Mouse (Mus musculus): ENCODE data around the gene Lck. TPM values are rescaled to one million over a fixed set of nuclear protein-coding genes. Genes with fewer than 3 reads are reported as not detected.
A peak's percentile ranks its signal among the peaks of the same experiment; 100 is the strongest.

Lck gene
- total and polyA plus RNA-seq, 3 experiments: 67.2 to 138 (median 70.0) TPM

GRCm38 (mm10) chr4:129541868-129542591, 31.4 kb downstream of the Lck start:
- peak overlapping the region; percentile 98 for H3K4me2 ChIP-seq (ENCODE audit: insufficient read depth, low read depth, poor library complexity, severe bottlenecking)
- peak overlapping the region; percentile 96 to 100 (median 98) for H3K4me3 ChIP-seq (replicated peaks in 1 of 3; ENCODE audit: low read depth in 2 of 3, low read length in 2 of 3, poor library complexity in 1 of 3)
- H3K36me3 ChIP-seq (replicated peaks in 1 of 2; ENCODE audit: control insufficient read depth in 1 of 2, insufficient read depth in 1 of 2, low read length in 1 of 2): peaks cover 10 to 33% of the 10 kb centered on the region in 2 experiments
- 0 out of 2 replicates have a peak, but pooled peaks have one; percentile 25 for TF ChIP-seq TBP (conservative IDR thresholded peaks at IDR 0.05; ENCODE audit: low read depth, low read length)
- no peak for TF ChIP-seq GABPA (IDR thresholded peaks at IDR 0.05; ENCODE audit: insufficient replicate concordance, low read depth, low read length)
- TF ChIP-seq PAX5 (IDR thresholded peaks at IDR 0.05; ENCODE audit: low read length): no peak
- TF ChIP-seq ZC3H11A (IDR thresholded peaks at IDR 0.05; ENCODE audit: low read depth, low read length): no peak
- TF ChIP-seq CHD2 (IDR thresholded peaks at IDR 0.05; ENCODE audit: low read length): peak; percentile 74
- no peak for TF ChIP-seq RCOR1 (conservative IDR thresholded peaks at IDR 0.05; ENCODE audit: low read depth, low read length)
- peak; percentile 53; the same call in 1 of the 2 replicates for TF ChIP-seq MXI1 (IDR thresholded peaks at IDR 0.05; ENCODE audit: low read depth, low read length)
- peak in 1 of 2 experiments; percentile 55; a peak in 2 of 4 replicates for TF ChIP-seq CTCF (conservative IDR thresholded peaks at IDR 0.05 in 1 of 2, IDR thresholded peaks at IDR 0.05 in 1 of 2; ENCODE audit: low read depth in 2 of 2, low read length in 2 of 2)
- peak; percentile 55 for TF ChIP-seq ELF1 (IDR thresholded peaks at IDR 0.05; ENCODE audit: low read depth, low read length)
- no peak; the same call in 1 of the 2 replicates for TF ChIP-seq MEF2A (IDR thresholded peaks at IDR 0.05; ENCODE audit: borderline replicate concordance, low read depth, low read length)
- no peak for TF ChIP-seq MYC (IDR thresholded peaks at IDR 0.05; ENCODE audit: low read depth, low read length)
- 0 out of 2 replicates have a peak, but pooled peaks have one; percentile 10 for TF ChIP-seq SMC3 (IDR thresholded peaks at IDR 0.05; ENCODE audit: low read depth, low read length)
- peak; percentile 32; the same call in 1 of the 2 replicates for TF ChIP-seq IRF4 (IDR thresholded peaks at IDR 0.05; ENCODE audit: low read depth, low read length)
- TF ChIP-seq POLR2A (IDR thresholded peaks at IDR 0.05; ENCODE audit: low read depth, low read length): no peak
- no peak for TF ChIP-seq JUND (conservative IDR thresholded peaks at IDR 0.05; ENCODE audit: low read depth, low read length)
- no peak for TF ChIP-seq MAFK (IDR thresholded peaks at IDR 0.05; ENCODE audit: insufficient replicate concordance, low read length)
- TF ChIP-seq CHD1 (IDR thresholded peaks at IDR 0.05; ENCODE audit: low read depth, low read length): peak; percentile 38; the same call in 1 of the 2 replicates
- TF ChIP-seq SIN3A (IDR thresholded peaks at IDR 0.05; ENCODE audit: low read length): peak; percentile 65
- peak; percentile 25; the same call in 1 of the 2 replicates for TF ChIP-seq HCFC1 (IDR thresholded peaks at IDR 0.05; ENCODE audit: low read depth, low read length)
- no peak for TF ChIP-seq USF2 (conservative IDR thresholded peaks at IDR 0.05; ENCODE audit: low read depth, low read length)
- TF ChIP-seq JUN (IDR thresholded peaks at IDR 0.05; ENCODE audit: insufficient read depth, low read depth, low read length): no peak
- TF ChIP-seq POLR2AphosphoS2 (IDR thresholded peaks at IDR 0.05; ENCODE audit: low read depth, low read length): no peak; the same call in 1 of the 2 replicates
- dilution Hi-C loops (cut with MboI; ENCODE audit: extremely low pct_ligation_motif_present, extremely low pct_unique_long_range_greater_than_20kb, low sequenced_read_pairs) (no loop called here), in situ Hi-C loops (cut with MboI; ENCODE audit: low pct_ligation_motif_present, low pct_unique_long_range_greater_than_20kb, low sequenced_read_pairs) (no loop called here)
- peak overlapping the region; percentile 98 for H3K9ac ChIP-seq (ENCODE audit: insufficient read depth, low read depth)
- peak; percentile 61 for DNase-seq (ENCODE audit: extremely low read depth)
- H3K9me3 ChIP-seq (replicated peaks; ENCODE audit: low read length): no peaks in the 10 kb centered on the region
- peak overlapping the region; percentile 67 for H3K27ac ChIP-seq (ENCODE audit: insufficient read depth, low read depth)
- no peaks in the 10 kb centered on the region for H3K27me3 ChIP-seq (replicated peaks)
- H3K79me2 ChIP-seq (replicated peaks; ENCODE audit: control insufficient read depth, extremely low read depth, insufficient read depth, poor library complexity, severe bottlenecking): peaks cover 53% of the 10 kb centered on the region
- peaks cover 2 to 42% of the 10 kb centered on the region in 2 experiments; a peak in 2 of 4 replicates for H3K4me1 ChIP-seq (ENCODE audit: control insufficient read depth in 1 of 2, insufficient read depth in 2 of 2)
